Mouse (Mus musculus) thymus, adult 2 months (tissue): Measurements from ENCODE around the gene Plekhh1. TPM values are rescaled to one million over a fixed set of nuclear protein-coding genes. Genes with fewer than 3 reads are reported as not detected.

ENCODE experiments used
- DNase-seq: peaks from one replicate; pipeline ENCODE4 v3.0.0; 2021
- H3K27ac ChIP-seq: fragments of 200-500 bp; 2 replicates; pipeline ENCODE4 v1.5.1; 2012; ENCODE audit warnings: low read length, control low read depth; ENCODE audit not compliant: control insufficient read depth, insufficient read depth
- H3K27me3 ChIP-seq: fragments of 200-500 bp; 2 replicates; pipeline ENCODE4 v1.6.1; 2012; ENCODE audit warnings: mild to moderate bottlenecking, low read length, moderate library complexity, mixed read lengths; ENCODE audit not compliant: control insufficient read depth, insufficient read depth
- H3K36me3 ChIP-seq: fragments of 200-500 bp; 2 replicates; pipeline ENCODE4 v1.6.1; 2012; ENCODE audit warnings: mild to moderate bottlenecking, low read length, moderate library complexity; ENCODE audit not compliant: control insufficient read depth, insufficient read depth
- H3K4me1 ChIP-seq: fragments of 200-500 bp; replicated peaks from 2 replicates; pipeline ENCODE4 v1.6.1; 2012; ENCODE audit warnings: low read length; ENCODE audit not compliant: control insufficient read depth, insufficient read depth
- H3K4me3 ChIP-seq: fragments of 200-500 bp; 2 replicates; pipeline ENCODE4 v1.5.1; 2012; ENCODE audit warnings: mild to moderate bottlenecking, low read length, control low read depth, moderate library complexity; ENCODE audit not compliant: control insufficient read depth, insufficient read depth
- CTCF ChIP-seq: fragments of 200-500 bp; IDR thresholded peaks from 2 replicates; pipeline ENCODE4 v1.5.1; 2012; ENCODE audit warnings: mild to moderate bottlenecking, control low read depth, low read length, moderate library complexity, borderline replicate concordance; ENCODE audit not compliant: control insufficient read depth, poor library complexity, insufficient read depth; ENCODE audit errors: extremely low read depth
- POLR2A ChIP-seq: fragments of 200-500 bp; IDR thresholded peaks from 2 replicates; pipeline ENCODE4 v1.6.1; 2012; ENCODE audit warnings: mild to moderate bottlenecking, low read length, control low read depth, moderate library complexity; ENCODE audit not compliant: control insufficient read depth, poor library complexity, insufficient read depth; ENCODE audit errors: extremely low read depth
- WGBS: fragments of 180-500 bp; shearing (Covaris S2); methylation state at CpG from one replicate; pipeline ENCODE4 v1.1.7; 2018; 5-methylcytosine and 5-hydroxymethylcytosine counted together
- polyA plus RNA-seq: library from polyadenylated mRNA; depleted of rRNA; stranded (reverse); fragments of >200 nt; gene quantifications from 2 replicates; pipeline ENCODE4 v1.2.3, GENCODE M21; 2012; rRNA removed

The Plekhh1 gene
- 0.96 and 1.1 TPM in 2 replicates for polyA plus RNA-seq

DNA sequence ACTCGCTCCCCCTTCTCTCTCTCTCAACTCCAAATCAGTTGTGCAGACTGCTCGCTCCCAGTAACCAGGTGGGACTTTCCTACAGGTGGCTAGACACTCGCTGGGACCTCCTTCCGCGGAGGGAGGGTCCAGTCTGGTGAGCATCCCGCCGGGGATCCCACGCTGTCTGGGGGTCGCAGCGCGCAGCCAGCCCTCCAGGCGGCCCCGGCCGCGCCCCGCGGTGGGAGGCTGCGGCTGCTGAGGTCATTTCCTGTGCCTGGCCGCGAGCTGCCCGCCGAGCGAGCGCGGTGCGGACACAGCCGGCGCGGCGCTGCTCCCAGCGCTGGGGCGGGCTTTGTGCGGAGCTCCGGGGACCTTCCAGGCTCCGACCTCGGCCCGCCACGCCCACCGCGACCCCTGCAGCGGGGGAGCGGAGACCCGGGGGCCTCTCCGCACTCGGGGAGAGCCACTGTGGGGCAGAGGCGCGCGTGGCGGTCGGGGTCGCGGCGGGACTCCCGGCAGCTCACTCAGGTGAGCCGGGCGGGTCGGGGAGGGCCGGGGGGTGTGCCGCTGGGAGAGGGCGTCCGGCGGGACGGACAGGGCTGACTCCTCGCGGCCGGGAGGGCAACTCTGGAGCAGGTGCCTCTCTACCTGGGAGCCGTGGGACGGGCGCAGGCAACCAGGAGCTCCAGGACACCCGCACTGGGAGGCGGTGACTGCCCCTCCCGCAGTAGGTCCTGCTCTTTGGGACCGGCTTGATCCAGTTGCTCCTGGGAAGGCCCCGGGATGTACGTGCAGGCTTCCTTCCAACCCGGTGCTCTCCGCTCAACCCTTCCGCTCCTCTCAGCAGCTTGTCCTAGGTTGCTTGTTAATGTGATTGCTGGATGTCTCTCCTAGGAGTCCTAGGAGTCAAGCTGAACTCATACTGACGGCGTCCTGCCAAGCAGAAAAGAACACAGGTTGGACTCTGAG, at the start of gene Plekhh1:
Plekhh1 (plus strand) TSS at position 253 of the 951 bp plus-strand sequence.
- H3K36me3 ChIP-seq, result no peaks in the 10 kb centered on the region
- peak within 1 kb of the TSS; percentile 36 for H3K4me3 ChIP-seq
- peaks cover 10% of the 10 kb centered on the region for H3K4me1 ChIP-seq
- peak; percentile 18 for DNase-seq
- peaks cover 11% of the 10 kb centered on the region for H3K27me3 ChIP-seq
- TF ChIP-seq CTCF, result no peak
- no peak for TF ChIP-seq POLR2A
- no peak within 1 kb of the TSS for H3K27ac ChIP-seq
- 3% methylated on average over 79 of the region's 80 CpGs for WGBS

DNA sequence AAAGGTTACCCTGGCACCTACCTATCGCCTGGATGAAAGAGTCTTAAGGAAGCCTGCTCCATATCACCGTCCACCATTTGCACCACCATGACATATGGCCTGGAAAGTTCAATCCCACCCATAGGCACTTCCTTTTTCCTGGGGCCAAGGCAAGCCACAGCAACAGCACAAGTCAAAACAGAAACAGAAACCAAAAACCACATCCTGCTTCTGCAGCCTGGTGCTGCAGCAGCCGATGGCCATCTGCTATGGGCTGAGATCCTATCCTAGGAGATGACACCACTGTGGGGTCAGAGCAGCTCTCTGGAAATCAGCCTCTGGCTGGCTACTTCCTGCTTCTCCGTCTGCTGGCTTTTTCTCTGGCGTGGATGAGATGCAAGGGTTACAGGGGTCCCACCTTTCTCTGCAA, 48.3 kb upstream of the Plekhh1 start:
- peaks cover 40% of the 10 kb centered on the region for H3K4me1 ChIP-seq
- no peak for TF ChIP-seq POLR2A
- no peak for TF ChIP-seq CTCF
- peak overlapping the region; percentile 53 for H3K4me3 ChIP-seq
- H3K27ac ChIP-seq, result peak overlapping the region; percentile 94
- H3K27me3 ChIP-seq, result no peaks in the 10 kb centered on the region
- peak; percentile 74 for DNase-seq
- 0 out of 2 replicates have a peak, but pooled peaks cover 4% of the 10 kb centered on the region for H3K36me3 ChIP-seq
- WGBS, result 3% methylated on average over 5 of the region's 5 CpGs

DNA sequence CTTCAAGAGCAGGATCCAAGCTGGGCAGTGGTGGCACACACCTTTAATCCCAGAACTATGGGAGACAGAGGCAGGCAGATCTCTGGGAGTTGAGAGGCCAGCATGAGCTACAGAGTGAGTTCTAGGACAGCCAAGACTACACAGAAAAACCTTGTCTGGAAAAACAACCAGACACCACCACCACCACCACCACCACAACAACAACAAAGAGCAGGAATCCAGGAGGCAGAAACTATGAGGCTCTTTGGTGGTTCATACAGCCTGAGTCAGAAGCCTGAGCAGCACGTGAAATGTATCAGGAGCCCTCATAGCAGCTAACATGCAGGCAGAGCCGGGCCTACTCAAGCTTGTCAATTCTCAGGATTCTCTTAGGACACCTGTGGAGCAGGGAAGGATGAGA, 47.8 kb upstream of the Plekhh1 start:
- no peak for DNase-seq
- H3K4me3 ChIP-seq, result peak overlapping the region; percentile 53
- peak overlapping the region; percentile 94 for H3K27ac ChIP-seq
- no peak for TF ChIP-seq CTCF
- no peaks in the 10 kb centered on the region for H3K27me3 ChIP-seq
- H3K4me1 ChIP-seq, result peaks cover 40% of the 10 kb centered on the region
- WGBS, result 8% methylated on average over 2 of the region's 2 CpGs
- 0 out of 2 replicates have a peak, but pooled peaks cover 4% of the 10 kb centered on the region for H3K36me3 ChIP-seq

DNA sequence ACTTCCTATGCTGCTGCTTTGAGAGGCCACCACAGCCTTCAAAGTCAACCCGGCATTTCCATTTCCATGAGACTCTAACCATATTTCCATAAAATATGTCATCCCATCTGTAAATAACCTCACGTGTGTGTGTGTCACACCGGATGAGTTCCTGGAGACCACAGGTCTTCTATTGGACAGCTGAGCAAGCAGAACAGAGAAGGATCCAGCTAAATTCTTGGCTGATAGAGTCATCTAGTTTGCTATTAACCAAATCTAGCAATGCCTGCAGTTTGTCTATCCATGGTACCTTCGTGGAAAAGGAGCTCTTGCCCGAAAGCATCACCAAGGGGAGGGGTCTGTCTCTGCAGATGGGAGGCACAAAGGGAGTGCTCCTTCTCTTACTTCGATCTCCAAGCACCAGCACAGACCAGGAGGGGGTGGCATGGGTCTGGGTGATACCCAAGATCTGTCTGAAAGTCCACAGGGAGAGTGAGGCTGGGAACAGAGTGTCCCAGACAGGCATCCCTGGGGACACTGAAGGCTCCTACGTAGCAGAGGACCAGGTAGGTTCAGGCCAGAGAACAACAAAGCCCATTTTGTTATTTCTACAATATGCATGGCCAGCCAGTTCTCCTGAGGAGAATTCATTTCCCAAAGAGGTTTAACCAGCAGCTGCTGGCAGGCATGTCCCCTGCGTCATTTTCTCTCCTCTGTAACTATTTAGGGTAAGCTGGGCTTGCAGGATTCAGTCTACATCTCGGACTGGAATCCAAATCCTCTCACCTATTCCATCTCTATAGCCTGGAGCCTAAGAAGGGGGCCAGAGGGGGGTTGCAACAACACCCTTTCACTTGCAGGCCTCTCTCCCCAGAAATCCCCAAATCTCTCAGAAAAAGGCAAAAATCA, 46.8 kb upstream of the Plekhh1 start:
- H3K27ac ChIP-seq, result peak overlapping the region; percentile 94; the same call in 1 of the 2 replicates
- peaks cover 31% of the 10 kb centered on the region for H3K4me1 ChIP-seq
- TF ChIP-seq CTCF (no peak), POLR2A (no peak)
- no peak overlapping the region for H3K4me3 ChIP-seq
- H3K36me3 ChIP-seq, result 0 out of 2 replicates have a peak, but pooled peaks cover under 1% of the 10 kb centered on the region
- H3K27me3 ChIP-seq, result no peaks in the 10 kb centered on the region
- 89% methylated on average over 9 of the region's 9 CpGs for WGBS
- DNase-seq, result peak; percentile 13

DNA sequence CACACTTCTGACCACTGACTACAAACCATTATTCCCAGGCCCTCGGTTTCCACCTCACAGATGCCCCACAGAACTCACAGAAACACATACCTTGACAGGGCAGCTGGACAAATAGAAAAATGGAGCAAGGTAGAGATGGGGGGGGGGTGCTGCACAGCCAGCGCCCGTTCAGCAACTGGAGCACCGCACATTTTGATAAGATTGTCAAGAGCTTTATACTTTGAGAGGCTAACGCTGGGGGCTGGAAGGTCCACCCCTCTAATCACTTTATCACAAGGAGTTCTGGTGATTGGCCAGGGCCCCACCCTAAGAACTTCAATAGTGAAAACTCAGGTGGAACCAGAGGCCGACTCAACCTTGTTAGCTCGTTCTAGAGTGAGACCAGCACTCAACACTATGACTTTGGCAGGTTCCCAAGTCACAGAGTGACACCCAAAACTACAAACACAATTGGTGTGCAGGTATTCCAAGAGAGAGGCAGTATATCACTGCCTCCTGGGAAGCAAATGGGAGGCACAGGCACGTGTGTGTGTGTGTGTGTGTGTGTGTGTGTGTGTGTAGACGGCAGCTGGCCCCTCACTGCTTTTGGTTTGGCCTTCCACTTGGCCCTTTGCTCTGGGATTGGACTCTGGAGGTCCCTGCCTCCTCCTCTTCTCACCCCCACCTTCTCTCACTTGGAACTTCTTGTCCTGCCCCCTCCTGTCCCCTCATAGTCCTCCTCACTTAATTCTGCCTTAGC, 45.5 kb upstream of the Plekhh1 start:
- Histone ChIP-seq H3K36me3 (no peaks in the 10 kb centered on the region), H3K27me3 (no peaks in the 10 kb centered on the region), H3K4me3 (no peak overlapping the region), H3K4me1 (peaks cover 23% of the 10 kb centered on the region), H3K27ac (no peak overlapping the region)
- no peak for TF ChIP-seq POLR2A
- TF ChIP-seq CTCF, result no peak
- no peak for DNase-seq
- WGBS, result 89% methylated on average over 9 of the region's 9 CpGs

DNA sequence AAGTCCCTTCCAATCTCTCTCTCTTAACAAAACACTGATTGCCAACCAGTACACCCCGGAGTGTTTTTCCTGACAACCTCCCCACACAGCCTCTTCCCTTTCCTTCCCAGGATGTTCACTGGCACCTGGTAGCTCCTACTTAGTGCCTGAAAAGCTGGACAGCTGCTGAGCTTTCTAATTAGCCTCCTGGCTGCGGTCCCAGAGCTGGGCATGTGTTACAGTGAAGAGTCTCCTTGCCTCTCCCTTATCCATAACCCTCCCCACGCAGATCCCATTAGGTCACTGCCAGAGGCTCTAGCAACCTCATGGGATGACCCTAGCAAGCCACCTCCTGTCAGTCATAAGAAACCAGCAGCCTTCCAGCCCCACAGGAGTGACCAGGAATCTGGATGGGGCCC, 44.9 kb upstream of the Plekhh1 start:
- Histone ChIP-seq H3K4me3 (no peak overlapping the region), H3K36me3 (no peaks in the 10 kb centered on the region), H3K4me1 (peaks cover 23% of the 10 kb centered on the region), H3K27ac (no peak overlapping the region), H3K27me3 (no peaks in the 10 kb centered on the region)
- TF ChIP-seq POLR2A (no peak), CTCF (no peak)
- DNase-seq, result no peak
- WGBS, result 89% methylated on average over 3 of the region's 3 CpGs
